Mouse (Mus musculus): Measurements from ENCODE around the gene Tle6.

- peak; percentile 47; the same call in 1 of the 2 replicates for TF ChIP-seq CTCF (IDR thresholded peaks at IDR 0.05; ENCODE audit: low read depth, low read length)
- TF ChIP-seq GATA1 (IDR thresholded peaks at IDR 0.05; ENCODE audit: borderline replicate concordance, low read length), result no peak
- no peak for TF ChIP-seq TAL1 (conservative IDR thresholded peaks at IDR 0.05; ENCODE audit: low read depth, low read length)
Measured at GRCm38 (mm10) chr10:81564734-81565133, 36.1 kb downstream of the Tle6 start.
